Mouse (Mus musculus): ENCODE measurements around the gene Cpne8.

Gene Cpne8

GRCm38 (mm10) chr15:90678985-90679759 lies at the start of gene Cpne8:
TSS of gene Cpne8 (minus strand) at chr15:90679432.
- DNase-seq (ENCODE audit: low spot score in 2 of 2), result peak; percentile 35 to 66

GRCm38 (mm10) chr15:90717717-90718116 lies 38.5 kb upstream of the Cpne8 start:
- no peak for DNase-seq (ENCODE audit: low spot score in 2 of 2)

GRCm38 (mm10) chr15:90709296-90709695 lies 30.1 kb upstream of the Cpne8 start:
- no peak for DNase-seq (ENCODE audit: low spot score in 2 of 2)

GRCm38 (mm10) chr15:90704314-90704713 lies 25.1 kb upstream of the Cpne8 start:
- no peak for DNase-seq (ENCODE audit: low spot score in 2 of 2)

GRCm38 (mm10) chr15:90703502-90704232 lies 24.4 kb upstream of the Cpne8 start:
- DNase-seq (ENCODE audit: low spot score in 2 of 2), result no peak

- no peak for DNase-seq (ENCODE audit: low spot score in 2 of 2)
Measured at GRCm38 (mm10) chr15:90686770-90687169, 7.5 kb upstream of the Cpne8 start.

- DNase-seq (ENCODE audit: low spot score in 2 of 2), result peak; percentile 23 to 67
Measured at GRCm38 (mm10) chr15:90679760-90680579, 738 bp upstream of the Cpne8 start.

GRCm38 (mm10) chr15:90678488-90678887 lies 744 bp downstream of the Cpne8 start:
- peak in 1 of 2 experiments; percentile 20 for DNase-seq (ENCODE audit: low spot score in 2 of 2)

GRCm38 (mm10) chr15:90669494-90669893 lies 9.7 kb downstream of the Cpne8 start:
- DNase-seq (ENCODE audit: low spot score in 2 of 2), result no peak

GRCm38 (mm10) chr15:90666893-90667292 lies 12.3 kb downstream of the Cpne8 start:
- DNase-seq (ENCODE audit: low spot score in 2 of 2), result no peak

GRCm38 (mm10) chr15:90664615-90665014 lies 14.6 kb downstream of the Cpne8 start:
- no peak for DNase-seq (ENCODE audit: low spot score in 2 of 2)

GRCm38 (mm10) chr15:90663631-90664030 lies 15.6 kb downstream of the Cpne8 start:
- DNase-seq (ENCODE audit: low spot score in 2 of 2), result no peak

- no peak for DNase-seq (ENCODE audit: low spot score in 2 of 2)
Measured at GRCm38 (mm10) chr15:90660723-90661122, 18.5 kb downstream of the Cpne8 start.

- DNase-seq (ENCODE audit: low spot score in 2 of 2), result no peak
Measured at GRCm38 (mm10) chr15:90658053-90658452, 21.2 kb downstream of the Cpne8 start.

- peak in 1 of 2 experiments; percentile 14 for DNase-seq (ENCODE audit: low spot score in 2 of 2)
Measured at GRCm38 (mm10) chr15:90656521-90656920, 22.7 kb downstream of the Cpne8 start.

GRCm38 (mm10) chr15:90647011-90647577 lies 32.1 kb downstream of the Cpne8 start:
- no peak for DNase-seq (ENCODE audit: low spot score in 2 of 2)

- DNase-seq (ENCODE audit: low spot score in 2 of 2), result no peak
Measured at GRCm38 (mm10) chr15:90646326-90646725, 32.9 kb downstream of the Cpne8 start.

GRCm38 (mm10) chr15:90645828-90646227 lies 33.4 kb downstream of the Cpne8 start:
- no peak for DNase-seq (ENCODE audit: low spot score in 2 of 2)

- DNase-seq (ENCODE audit: low spot score in 2 of 2), result no peak
Measured at GRCm38 (mm10) chr15:90624201-90624600, 55.0 kb downstream of the Cpne8 start.

GRCm38 (mm10) chr15:90622005-90622404 lies 57.2 kb downstream of the Cpne8 start:
- DNase-seq (ENCODE audit: low spot score in 2 of 2), result no peak

- no peak for DNase-seq (ENCODE audit: low spot score in 2 of 2)
Measured at GRCm38 (mm10) chr15:90619736-90620135, 59.5 kb downstream of the Cpne8 start.
